Mouse (Mus musculus) testis, postnatal 14 days (tissue): Measurements from ENCODE around the gene Sobp.

Experiments used
- DNase-seq: peaks from one replicate; pipeline ENCODE4 v3.0.0; 2021; ENCODE audit warnings: low spot score

Gene Sobp

DNA sequence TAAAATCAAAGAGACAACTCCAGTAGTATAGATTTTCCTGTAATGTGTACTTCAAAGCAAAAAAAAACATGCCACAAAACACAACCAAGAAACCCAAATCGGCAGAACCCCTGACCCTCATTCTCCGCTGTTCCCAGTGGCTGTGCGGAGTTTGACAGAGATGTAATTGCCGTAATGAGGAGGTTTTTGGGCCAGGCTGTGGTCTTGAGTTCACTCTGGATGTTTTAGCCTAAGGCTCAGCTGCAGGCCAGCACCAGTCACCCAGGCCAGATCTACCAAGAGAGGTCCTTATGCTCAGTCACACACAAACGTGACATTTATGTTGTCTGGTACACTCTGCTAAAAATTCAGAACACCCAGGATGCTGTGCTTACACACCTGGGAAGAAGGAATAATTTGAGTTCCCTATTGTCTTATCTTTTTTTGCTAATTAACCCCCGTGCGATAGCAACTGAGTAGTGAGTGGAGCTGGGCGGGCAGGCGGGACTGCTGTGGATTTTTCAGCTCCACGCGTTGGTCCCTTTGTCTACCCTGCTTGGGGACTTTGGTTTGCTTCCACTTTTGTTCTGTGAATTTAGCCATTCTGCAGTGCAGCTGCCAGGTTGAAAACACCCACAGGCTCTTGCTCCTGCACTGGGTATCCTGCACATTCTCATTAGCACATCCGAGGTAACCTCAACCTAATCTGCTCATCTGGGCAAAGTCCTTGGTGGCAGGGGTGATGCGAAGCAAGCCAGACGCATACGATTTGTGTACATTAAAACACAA, 140.7 kb downstream of the Sobp start:
- no peak for DNase-seq

GRCm38 (mm10) chr10:43027006-43027405, 147.3 kb downstream of the Sobp start:
- DNase-seq: no peak

- no peak for DNase-seq
Observed at GRCm38 (mm10) chr10:43023454-43024194, 150.7 kb downstream of the Sobp start.

DNA sequence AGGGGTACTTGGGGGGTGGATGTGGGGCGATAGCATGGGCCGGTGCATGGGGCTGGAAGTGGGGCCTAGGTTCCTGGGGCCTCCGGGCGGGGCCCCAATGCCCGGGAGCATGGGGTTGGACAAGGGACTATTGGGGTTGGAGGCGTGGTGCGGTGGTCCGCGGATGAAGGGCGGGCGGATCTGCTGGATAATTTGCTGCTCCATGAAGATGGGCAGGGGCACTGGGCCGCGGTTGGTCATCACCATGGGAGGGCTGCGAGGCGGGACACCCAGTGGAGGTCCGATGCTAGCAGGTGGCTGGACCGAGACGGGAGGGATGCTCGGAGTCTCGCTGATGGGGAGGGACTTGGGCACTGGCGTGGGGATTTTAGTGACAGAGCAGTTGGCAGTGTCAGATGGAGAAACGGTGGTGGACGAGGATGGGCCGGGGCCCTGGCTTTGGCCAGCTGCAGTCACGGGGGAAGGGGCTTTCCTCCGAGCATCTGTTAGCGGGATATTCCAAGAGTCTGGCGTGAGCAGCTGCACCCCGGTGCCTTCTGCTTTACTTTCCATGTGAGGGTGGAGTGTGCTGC, 152.1 kb downstream of the Sobp start:
- DNase-seq: no peak

DNA sequence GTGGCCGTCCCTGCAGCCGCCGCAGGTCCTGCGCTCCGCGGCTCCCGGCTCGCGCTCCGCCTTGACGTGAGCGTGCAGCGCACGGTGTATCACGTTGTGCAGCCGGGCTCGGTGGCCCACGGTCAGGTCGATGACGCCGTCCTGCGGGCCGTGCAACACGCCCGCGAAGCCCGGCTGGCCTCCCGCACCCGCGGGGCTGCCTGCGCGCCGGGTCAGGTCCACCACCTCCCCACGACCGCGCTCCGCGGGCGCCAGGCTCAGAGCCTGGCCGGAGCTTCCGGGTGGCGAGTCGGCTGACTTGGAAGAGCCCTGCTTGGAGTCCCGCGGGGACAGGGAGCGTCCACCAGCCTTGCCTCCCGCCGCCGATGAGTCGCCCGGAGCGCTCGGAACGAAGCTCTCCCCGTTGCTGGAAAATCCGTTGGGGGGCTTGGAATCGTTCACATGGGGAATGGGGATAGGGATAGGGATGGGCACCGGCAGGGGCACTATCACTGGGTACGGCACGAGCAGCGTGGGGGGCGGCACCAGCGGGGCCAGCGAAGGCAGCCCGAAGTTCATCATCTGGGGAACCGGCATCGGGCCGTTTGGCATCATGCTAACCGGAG, 152.7 kb downstream of the Sobp start:
- no peak for DNase-seq

GRCm38 (mm10) chr10:43021017-43021416, 153.3 kb downstream of the Sobp start:
- no peak for DNase-seq

DNA sequence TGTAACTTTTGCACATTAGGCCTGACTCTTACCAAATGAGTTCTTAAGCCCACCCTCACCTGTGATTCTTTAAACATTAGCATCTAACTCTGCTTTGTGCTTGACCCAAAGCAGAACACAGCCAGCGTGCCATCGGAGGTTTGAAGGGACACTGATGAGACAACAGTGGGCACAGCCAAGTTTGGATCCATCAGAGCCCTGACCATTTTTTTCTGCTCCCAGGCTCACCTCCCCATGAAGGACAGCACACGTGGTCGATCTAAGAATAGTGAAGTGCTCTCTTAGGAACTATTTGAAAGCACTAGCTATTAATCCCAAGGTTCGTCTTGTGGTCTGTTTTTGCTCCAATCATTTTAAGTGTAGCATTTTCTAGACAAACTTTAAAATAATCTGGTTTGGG, 159.5 kb downstream of the Sobp start:
- DNase-seq: no peak

- DNase-seq: peak; percentile 22
Observed at GRCm38 (mm10) chr10:43014358-43014757, 160.0 kb downstream of the Sobp start.

DNA sequence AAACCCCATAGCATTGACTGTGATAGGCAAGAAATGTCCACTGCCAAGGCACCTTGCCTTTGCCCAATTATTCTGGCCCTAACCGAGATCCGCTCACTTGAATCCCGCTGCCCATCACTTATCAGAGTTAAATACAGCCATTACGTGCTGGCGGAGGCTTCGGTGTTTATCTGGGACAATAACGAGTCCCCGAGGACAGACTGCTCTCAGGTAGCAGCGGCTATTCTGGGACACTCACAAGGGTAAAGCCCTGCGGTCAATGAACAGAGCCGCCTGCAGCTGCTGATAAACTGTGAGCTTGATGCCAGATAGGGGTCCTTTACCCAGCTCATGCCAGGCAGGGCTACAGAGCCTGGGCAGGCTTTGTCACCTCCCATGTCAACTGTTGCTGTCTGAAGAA, 166.2 kb downstream of the Sobp start:
- no peak for DNase-seq

DNA sequence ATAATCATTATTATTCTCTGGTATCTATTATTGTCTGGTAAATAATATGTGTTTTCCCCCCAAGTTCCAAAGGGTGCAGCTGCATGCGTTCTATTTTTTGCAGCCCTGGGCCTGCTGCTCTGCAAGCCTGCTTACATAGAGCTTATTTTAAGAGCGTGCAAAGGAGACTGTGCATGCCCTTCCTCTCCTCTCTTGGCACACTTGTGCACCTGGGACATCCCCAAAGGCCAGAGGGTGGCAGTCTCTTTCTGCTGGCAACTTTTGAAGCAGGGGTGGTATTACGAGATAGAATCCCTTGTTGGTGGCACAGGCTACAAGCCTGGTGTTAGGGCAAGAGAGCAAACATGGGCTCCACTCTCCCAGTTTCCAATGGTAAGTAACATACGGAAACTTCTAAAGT, 167.8 kb downstream of the Sobp start:
- no peak for DNase-seq

GRCm38 (mm10) chr10:43005677-43006076, 168.7 kb downstream of the Sobp start:
- DNase-seq: no peak

- DNase-seq: no peak
Observed at GRCm38 (mm10) chr10:43005031-43005430, 169.3 kb downstream of the Sobp start.

- DNase-seq: no peak
Observed at GRCm38 (mm10) chr10:43004174-43004734, 170.1 kb downstream of the Sobp start.

GRCm38 (mm10) chr10:43003466-43003757, 170.9 kb downstream of the Sobp start:
- DNase-seq: no peak

DNA sequence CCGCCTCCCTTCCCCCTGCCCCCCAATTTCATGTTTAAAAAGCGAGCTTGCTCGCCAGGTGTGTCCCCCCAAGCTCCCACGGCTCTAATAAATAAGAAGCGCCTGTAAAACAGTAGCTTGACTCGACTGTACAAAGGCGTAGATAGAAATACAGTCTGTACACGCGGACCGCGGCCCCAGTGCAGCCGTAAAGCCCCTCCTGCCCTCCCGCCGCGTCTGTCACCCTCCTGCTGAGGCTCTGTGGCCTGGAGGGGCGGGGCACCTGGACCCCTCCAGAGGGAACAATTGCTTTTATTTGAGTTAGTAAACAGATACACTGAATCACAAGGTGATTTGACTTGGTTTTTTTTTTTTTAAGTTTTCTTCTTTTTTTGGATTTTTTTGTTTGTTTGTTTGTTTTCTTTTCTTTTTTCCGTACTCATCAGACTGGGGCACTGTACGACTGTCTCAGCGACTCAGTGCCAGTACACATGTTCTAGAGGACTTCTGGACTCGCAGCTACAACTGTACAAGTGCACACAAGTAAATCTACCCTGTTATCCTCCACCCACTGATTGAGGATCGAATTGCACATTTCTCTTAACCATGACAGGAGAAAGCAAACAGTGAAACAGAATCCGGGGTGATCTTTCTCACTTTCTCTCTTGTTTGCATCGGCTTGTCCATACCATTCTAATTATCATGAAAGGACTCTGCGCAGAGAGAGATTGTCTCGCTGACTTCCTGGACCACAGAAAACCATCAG, 171.4 kb downstream of the Sobp start:
- no peak for DNase-seq

DNA sequence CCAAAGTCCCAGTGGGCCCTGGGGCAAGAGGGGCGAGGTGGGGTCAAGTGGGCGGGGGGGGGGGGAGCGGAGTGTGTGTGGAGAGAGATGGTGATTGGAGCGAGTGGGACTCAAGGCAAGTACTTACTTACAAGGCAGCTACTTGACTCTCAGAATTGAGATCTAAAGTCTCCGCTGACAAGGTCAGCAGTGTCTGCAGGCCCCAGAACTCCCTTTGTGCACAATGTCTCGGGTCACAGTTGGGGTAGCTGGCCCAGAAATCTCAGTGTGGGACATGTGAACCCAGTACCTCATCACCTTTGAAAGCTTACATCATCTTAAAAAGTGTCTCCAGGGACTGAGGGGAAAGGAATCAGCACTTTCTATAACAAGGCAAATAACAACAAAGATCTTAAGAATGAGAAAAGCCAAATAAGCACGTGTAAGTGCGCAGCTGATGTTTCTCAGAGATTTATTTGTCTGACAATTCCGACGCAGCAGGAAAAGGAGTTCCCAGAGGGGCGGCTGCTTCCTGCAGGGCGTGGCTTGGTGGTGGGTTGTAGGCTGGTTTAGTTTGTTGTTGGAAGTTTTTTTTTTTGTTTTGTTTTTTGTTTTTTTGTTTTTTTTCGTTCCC, 172.2 kb downstream of the Sobp start:
- DNase-seq: no peak

- DNase-seq: no peak
Observed at GRCm38 (mm10) chr10:43001433-43001832, 172.9 kb downstream of the Sobp start.

DNA sequence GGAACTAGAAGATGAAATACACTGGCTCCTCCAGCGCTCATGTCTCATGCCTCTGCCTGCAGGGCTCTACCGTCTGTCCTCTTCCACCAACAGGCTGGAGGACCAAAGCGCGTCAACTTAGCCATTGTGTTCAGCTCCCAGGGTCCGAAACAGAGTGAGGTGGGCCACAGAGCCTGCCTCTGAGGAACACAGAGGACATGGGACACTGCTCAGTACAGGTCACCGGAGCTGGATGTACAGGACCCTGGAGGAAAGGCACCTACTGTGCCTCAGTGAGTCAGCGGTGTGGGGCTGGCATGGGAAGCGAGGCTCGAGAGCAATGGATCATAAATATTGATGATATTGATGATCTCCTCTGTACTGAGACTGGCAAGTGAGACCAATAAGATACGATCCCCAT, 175.0 kb downstream of the Sobp start:
- DNase-seq: no peak

GRCm38 (mm10) chr10:42997278-42997677, 177.1 kb downstream of the Sobp start:
- no peak for DNase-seq

GRCm38 (mm10) chr10:42995484-42995895, 178.8 kb downstream of the Sobp start:
- no peak for DNase-seq

GRCm38 (mm10) chr10:42994331-42994782, 180.0 kb downstream of the Sobp start:
- no peak for DNase-seq
